Mouse (Mus musculus) midbrain, postnatal 0 days (tissue): Measurements from ENCODE around the gene Pakap. TPM values are rescaled to one million over a fixed set of nuclear protein-coding genes. Genes with fewer than 3 reads are reported as not detected.

Experiments used
- ATAC-seq: fragments of 200-750 bp; cut with Nextera tagmentation; 2 replicates; pipeline ENCODE4 v1.8.0; 2017; ENCODE audit warnings: moderate number of reproducible peaks, mild to moderate bottlenecking, moderate TSS enrichment, moderate library complexity; ENCODE audit not compliant: low FRiP score
- DNase-seq: peaks from one replicate; pipeline ENCODE4 v3.0.0-alpha.2; 2015; ENCODE audit warnings: low spot score
- H3K27ac ChIP-seq: fragments of 300-500 bp; sonication (generic); 2 replicates; pipeline ENCODE4 v1.5.1; 2014; ENCODE audit warnings: low read depth, mild to moderate bottlenecking, low read length, mixed read lengths
- H3K27me3 ChIP-seq: fragments of 300-500 bp; sonication (generic); 2 replicates; pipeline ENCODE4 v1.6.1; 2014; ENCODE audit warnings: low read length, control low read depth, mixed read lengths; ENCODE audit not compliant: insufficient read depth
- H3K36me3 ChIP-seq: fragments of 300-500 bp; sonication (generic); 2 replicates; pipeline ENCODE4 v1.6.1; 2014; ENCODE audit warnings: low read length, control low read depth, mixed read lengths; ENCODE audit not compliant: insufficient read depth
- H3K4me1 ChIP-seq: fragments of 300-500 bp; sonication (generic); 2 replicates; pipeline ENCODE4 v1.6.1; 2014; ENCODE audit warnings: mild to moderate bottlenecking, control low read depth, antibody characterized with exemption, low read length, mixed read lengths; ENCODE audit not compliant: insufficient read depth
- H3K4me2 ChIP-seq: fragments of 300-500 bp; sonication (generic); 2 replicates; pipeline ENCODE4 v1.6.1; 2014; ENCODE audit warnings: low read depth, mild to moderate bottlenecking, low read length, mixed read lengths; ENCODE audit not compliant: poor library complexity, severe bottlenecking
- H3K4me3 ChIP-seq: fragments of 300-500 bp; sonication (generic); 2 replicates; pipeline ENCODE4 v1.5.1; 2014; ENCODE audit warnings: low read depth, mild to moderate bottlenecking, low read length, moderate library complexity
- H3K9ac ChIP-seq: fragments of 300-500 bp; sonication (generic); replicated peaks from 2 replicates; pipeline ENCODE4 v1.6.1; 2014; ENCODE audit warnings: mild to moderate bottlenecking, low read length, moderate library complexity, mixed read lengths; ENCODE audit not compliant: poor library complexity, severe bottlenecking
- H3K9me3 ChIP-seq: fragments of 300-500 bp; sonication (generic); 2 replicates; pipeline ENCODE4 v1.6.1; 2016; ENCODE audit warnings: low read length, control low read depth
- CTCF ChIP-seq: IDR thresholded peaks from 2 replicates; pipeline ENCODE4 v1.5.1; 2016; ENCODE audit warnings: antibody characterized with exemption, mild to moderate bottlenecking
- WGBS: fragments of 180-500 bp; shearing (Covaris S2); extraction: QIAGEN DNeasy Blood & Tissue Kit; methylation state at CpG from one replicate; pipeline ENCODE4 v1.1.7; 2014; 5-methylcytosine and 5-hydroxymethylcytosine counted together
- polyA plus RNA-seq: library from polyadenylated mRNA; unstranded; fragments of >200 nt; fragmentation: Nextera tagmentation; extraction: Ambion mirVana; gene quantifications from 2 replicates; pipeline ENCODE4 v1.2.1, GENCODE M21; 2015
- total RNA-seq: library from RNA; depleted of rRNA; stranded (reverse); fragments of >200 nt; gene quantifications from 2 replicates; pipeline ENCODE4 v1.2.3, GENCODE M21; 2014

The Pakap gene
- total and polyA plus RNA-seq, 2 experiments from 2014 or later, result 8.4 to 13.5 TPM

DNA sequence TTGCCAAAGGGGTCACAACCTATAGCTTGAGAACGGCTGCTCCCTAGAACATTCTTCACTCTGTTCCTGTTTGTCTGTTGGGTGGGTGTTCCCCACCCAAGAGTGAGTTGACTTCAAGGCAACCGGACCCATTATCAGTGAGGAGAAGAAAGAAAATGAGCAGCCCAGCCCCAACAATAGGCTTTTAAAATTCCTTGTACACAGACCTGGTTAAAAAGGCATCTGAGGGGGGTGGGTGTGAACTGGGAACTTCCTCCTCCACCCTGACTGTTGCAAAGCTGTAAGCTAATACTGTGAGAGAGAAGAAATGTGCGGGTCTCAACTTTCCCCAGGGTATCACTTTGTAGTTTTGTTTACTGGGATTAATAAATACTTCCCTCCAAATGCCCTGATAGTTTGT lies 226.6 kb downstream of the Pakap start:
- ATAC-seq (no peak), DNase-seq (no peak)
- WGBS, result 39% methylated on average over 3 of the region's 3 CpGs

DNA sequence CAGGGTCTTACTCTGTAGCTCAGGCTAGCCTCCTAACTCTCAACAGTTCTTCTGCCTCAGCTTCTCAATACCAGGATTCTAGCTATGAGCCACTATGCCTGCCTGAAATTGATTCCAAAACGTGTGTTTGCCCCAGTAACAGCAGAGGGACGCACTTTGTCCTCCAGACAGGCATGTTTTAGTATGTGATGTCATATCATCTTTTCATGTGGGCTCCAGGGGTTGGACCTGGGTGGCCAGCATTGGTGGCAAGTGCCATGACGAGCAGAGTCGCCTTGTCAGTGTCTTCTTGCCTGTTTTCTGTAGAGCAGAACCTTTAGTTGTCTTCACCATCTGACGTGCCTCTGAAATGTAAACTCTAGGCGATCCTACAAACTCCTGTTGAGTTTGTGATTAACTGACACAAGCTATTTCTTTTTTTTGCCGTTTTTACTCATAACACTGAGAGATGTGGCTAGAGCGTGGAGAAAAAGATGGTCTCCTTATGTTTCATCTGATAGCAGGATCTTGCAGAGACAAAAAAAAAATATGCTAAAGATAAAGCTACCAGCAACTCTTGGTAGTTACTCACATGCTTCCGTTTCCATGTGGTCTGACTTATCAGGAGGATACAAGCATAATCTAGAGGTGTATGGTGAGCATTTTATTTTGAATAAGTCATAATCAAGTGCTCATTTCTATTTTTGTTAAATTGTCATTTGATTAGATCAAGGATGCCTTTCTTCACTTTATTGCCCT lies 229.7 kb downstream of the Pakap start:
- H3K9me3 ChIP-seq, result no peaks in the 10 kb centered on the region
- 79% methylated on average over 9 of the region's 9 CpGs for WGBS
- DNase-seq (no peak), ATAC-seq (no peak)
- no peaks in the 10 kb centered on the region for H3K4me1 ChIP-seq
- no peaks in the 10 kb centered on the region for H3K27me3 ChIP-seq
- no peaks in the 10 kb centered on the region for H3K36me3 ChIP-seq
- no peak overlapping the region for H3K9ac ChIP-seq
- no peak overlapping the region for H3K4me2 ChIP-seq
- H3K27ac ChIP-seq, result no peak overlapping the region
- no peak overlapping the region for H3K4me3 ChIP-seq
- no peak for TF ChIP-seq CTCF

More for the DNA sequence above, 226.6 kb downstream of the Pakap start:
- Histone ChIP-seq H3K36me3 (no peaks in the 10 kb centered on the region), H3K4me2 (no peak overlapping the region), H3K4me1 (no peaks in the 10 kb centered on the region), H3K9ac (no peak overlapping the region), H3K27me3 (no peaks in the 10 kb centered on the region), H3K9me3 (no peaks in the 10 kb centered on the region), H3K27ac (no peak overlapping the region), H3K4me3 (no peak overlapping the region)
- no peak for TF ChIP-seq CTCF

DNA sequence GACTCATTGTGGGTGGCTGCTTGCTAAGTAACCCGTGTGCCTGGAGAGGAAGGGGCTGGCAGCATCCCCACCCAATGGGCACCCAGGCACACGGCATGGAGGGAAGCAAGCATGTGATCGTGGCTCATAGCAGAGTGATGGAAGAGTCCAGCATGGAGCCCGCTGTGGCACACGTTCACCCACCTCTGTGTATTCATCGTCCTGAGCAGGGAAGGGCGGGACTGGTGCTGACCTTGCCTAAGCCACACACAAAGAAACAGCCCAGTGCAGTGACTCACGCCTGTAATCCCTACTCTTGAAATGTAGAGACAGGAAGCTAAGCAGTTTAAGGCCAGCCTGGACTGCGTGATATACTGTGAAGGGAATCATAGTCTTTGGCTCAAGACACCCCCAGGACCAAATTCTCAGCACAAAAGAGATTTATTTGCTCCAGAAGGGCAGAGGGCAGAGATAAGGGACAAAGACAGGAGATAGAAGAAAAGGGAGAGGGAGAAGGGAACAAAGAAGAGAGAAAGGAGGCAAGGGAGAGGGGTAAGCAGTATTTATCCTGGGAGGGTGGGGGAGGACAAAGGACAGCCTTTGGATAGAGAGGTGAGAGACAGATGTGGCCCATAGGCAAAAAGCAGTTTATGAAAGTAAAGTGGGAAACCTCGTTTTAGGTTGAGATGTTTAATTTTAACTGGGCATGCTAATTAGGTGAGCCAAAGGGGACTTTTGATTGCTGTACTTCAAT lies 230.5 kb downstream of the Pakap start:
- H3K27ac ChIP-seq, result no peak overlapping the region
- 17% methylated on average over 10 of the region's 10 CpGs for WGBS
- no peak for ATAC-seq

DNA sequence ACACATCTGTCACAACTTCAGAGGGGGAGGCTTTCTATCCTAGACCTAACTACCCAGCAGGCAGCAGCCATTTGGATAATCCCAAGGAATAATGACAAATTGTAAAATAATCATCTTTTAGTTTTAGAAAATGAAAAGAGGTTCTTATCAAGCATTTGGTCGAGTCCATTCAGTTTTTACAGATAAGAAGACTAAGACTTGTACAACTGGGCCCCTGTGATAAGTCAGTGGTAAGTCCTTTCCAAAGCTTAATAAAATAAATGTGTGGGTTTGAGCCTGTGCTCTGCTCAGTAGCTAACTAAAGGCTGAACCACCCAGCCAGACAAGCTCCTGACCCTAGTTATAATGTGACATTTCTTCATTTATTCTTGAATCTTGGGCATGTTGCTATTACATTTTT lies 231.3 kb downstream of the Pakap start:
- H3K27me3 ChIP-seq, result no peaks in the 10 kb centered on the region
- TF ChIP-seq CTCF, result no peak
- H3K27ac ChIP-seq, result no peak overlapping the region
- no peaks in the 10 kb centered on the region for H3K4me1 ChIP-seq
- no peaks in the 10 kb centered on the region for H3K36me3 ChIP-seq
- H3K4me2 ChIP-seq, result no peak overlapping the region
- no peak overlapping the region for H3K4me3 ChIP-seq
- H3K9ac ChIP-seq, result no peak overlapping the region
- ATAC-seq (no peak), DNase-seq (no peak)
- WGBS, result 58% methylated on average over 1 of the region's 1 CpGs
- no peaks in the 10 kb centered on the region for H3K9me3 ChIP-seq

More for the DNA sequence above, 230.5 kb downstream of the Pakap start:
- H3K4me2 ChIP-seq, result no peak overlapping the region
- no peaks in the 10 kb centered on the region for H3K4me1 ChIP-seq
- no peak for TF ChIP-seq CTCF
- no peaks in the 10 kb centered on the region for H3K36me3 ChIP-seq
- H3K9ac ChIP-seq, result no peak overlapping the region
- no peaks in the 10 kb centered on the region for H3K9me3 ChIP-seq
- H3K4me3 ChIP-seq, result no peak overlapping the region
- no peaks in the 10 kb centered on the region for H3K27me3 ChIP-seq
- no peak for DNase-seq

DNA sequence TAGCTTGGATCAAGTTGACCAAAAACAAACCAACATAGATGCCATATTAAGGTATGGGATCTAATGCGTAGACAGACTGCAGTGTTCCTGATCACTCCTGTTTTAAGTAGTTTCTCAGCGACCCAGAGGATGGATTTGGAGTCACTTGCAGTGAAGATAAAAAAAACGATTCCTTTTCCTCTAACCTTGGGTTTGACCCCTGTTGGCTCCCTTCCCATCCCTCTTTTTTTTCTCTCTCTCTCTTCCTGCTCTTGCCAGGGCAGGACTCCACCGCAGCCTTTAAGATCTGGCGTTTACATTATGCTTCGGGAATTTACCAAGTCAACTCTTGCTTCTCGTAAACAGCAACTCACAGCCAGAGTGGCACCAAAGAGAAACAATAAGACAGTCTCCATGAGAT lies 233.3 kb downstream of the Pakap start:
- no peaks in the 10 kb centered on the region for H3K36me3 ChIP-seq
- H3K4me2 ChIP-seq, result no peak overlapping the region
- no peaks in the 10 kb centered on the region for H3K27me3 ChIP-seq
- 83% methylated on average over 7 of the region's 7 CpGs for WGBS
- H3K4me1 ChIP-seq, result no peaks in the 10 kb centered on the region
- no peak overlapping the region for H3K27ac ChIP-seq
- H3K9ac ChIP-seq, result no peak overlapping the region
- H3K4me3 ChIP-seq, result no peak overlapping the region
- no peak for DNase-seq
- no peak for ATAC-seq
- H3K9me3 ChIP-seq, result no peaks in the 10 kb centered on the region
- TF ChIP-seq CTCF, result no peak

DNA sequence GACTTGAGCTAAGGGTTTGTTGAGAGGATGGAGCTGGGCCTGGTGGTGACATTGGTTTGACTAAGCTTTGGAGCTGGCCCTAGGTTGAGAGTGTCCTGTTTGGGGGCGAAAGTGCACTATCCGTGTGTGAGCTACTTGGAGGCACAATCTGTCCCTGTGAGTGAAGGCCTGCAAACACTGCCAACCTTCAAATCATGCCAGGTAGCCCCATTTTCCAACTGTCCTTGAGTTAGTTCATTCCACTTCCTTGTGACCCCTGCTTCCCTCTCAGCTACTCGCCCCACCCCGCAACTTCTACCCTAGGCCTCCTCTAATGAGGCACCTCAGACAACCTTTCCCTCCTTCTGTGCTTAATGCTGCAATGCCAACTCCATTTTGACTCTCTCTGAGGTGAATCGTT lies 234.0 kb downstream of the Pakap start:
- H3K4me1 ChIP-seq, result no peaks in the 10 kb centered on the region
- ATAC-seq (no peak), DNase-seq (no peak)
- no peaks in the 10 kb centered on the region for H3K9me3 ChIP-seq
- H3K27me3 ChIP-seq, result no peaks in the 10 kb centered on the region
- no peak for TF ChIP-seq CTCF
- 98% methylated on average over 5 of the region's 5 CpGs for WGBS
- H3K4me2 ChIP-seq, result no peak overlapping the region
- H3K27ac ChIP-seq, result no peak overlapping the region
- H3K9ac ChIP-seq, result no peak overlapping the region
- H3K36me3 ChIP-seq, result no peaks in the 10 kb centered on the region
- no peak overlapping the region for H3K4me3 ChIP-seq
